Mouse (Mus musculus): Measurements from ENCODE around the gene Il3. TPM values are rescaled to one million over a fixed set of nuclear protein-coding genes. Genes with fewer than 3 reads are reported as not detected.
"Not testable (repeated sequence)": the region's sequence is repeated elsewhere in the genome, so short reads cannot be mapped to it uniquely, and the experiment has no call there.

The Il3 gene
- not detected for total RNA-seq (2021)

DNA sequence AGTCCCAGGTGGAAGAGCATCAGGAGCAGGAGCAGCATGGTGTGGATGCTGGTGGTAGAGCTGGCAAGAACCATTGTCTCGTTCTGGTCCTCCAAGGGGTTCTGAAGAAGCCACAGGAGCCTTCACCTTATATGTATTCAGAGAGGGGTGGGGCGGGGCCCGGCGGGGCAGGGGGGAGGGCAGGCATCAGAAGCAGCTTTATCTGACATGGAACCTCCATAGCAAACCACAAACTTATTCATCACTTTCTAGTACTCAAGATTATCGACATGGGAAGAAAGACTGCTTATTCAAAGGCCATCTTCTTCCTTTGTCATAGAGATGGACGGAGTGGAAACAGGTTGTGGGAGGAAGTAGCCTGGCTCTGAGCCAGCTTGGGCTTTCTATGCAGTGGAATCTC is at the start of gene Il3:
TSS of gene Il3 (minus strand) at position 101 of the 400 bp plus-strand sequence.
- DNase-seq, result no peak
- intact Hi-C loops (cut with DNase I), result no loop called here

DNA sequence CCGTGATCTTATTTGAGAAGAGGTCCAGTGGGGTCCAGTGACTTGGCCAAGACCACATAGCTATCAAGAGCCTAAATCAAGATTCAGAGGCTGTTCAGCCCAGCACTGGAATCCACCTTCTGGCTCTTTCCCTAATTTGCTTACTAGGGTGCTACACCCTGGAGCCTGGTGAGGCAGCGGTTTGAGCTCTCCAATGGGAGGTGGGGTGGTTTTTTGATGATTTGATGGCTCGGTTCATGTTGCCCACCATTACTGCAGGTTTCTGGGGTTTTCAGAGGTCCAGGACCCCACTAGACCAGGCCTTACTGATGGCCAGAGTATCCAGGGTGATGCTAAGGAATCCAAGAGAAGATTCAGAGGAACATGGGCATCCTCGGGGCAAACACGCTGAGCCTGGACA is 48.3 kb upstream of the Il3 start:
- DNase-seq, result no peak
- intact Hi-C loops (cut with DNase I), result no loop called here

DNA sequence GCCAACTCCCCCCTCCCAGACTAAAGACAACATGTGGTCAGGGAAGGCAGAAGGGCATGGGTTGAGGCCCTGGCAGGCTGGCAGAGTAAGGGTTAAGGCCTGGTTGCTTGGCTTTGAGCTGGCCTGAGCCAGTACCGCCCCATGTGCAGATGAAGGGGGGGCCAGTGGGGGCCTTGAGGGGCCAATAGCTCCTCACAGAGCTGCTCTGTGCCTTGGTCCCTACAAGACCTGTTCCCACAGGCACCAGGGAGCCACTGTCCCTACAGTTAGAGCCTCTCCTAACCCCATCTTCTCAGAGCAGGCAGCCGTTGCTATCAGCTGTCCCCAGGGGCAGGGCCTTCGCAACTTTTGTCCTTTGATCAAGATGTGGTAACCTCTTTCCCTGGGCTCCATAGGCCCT is 47.7 kb upstream of the Il3 start:
- intact Hi-C loops (cut with DNase I), result no loop called here
- DNase-seq, result peak; percentile 60

DNA sequence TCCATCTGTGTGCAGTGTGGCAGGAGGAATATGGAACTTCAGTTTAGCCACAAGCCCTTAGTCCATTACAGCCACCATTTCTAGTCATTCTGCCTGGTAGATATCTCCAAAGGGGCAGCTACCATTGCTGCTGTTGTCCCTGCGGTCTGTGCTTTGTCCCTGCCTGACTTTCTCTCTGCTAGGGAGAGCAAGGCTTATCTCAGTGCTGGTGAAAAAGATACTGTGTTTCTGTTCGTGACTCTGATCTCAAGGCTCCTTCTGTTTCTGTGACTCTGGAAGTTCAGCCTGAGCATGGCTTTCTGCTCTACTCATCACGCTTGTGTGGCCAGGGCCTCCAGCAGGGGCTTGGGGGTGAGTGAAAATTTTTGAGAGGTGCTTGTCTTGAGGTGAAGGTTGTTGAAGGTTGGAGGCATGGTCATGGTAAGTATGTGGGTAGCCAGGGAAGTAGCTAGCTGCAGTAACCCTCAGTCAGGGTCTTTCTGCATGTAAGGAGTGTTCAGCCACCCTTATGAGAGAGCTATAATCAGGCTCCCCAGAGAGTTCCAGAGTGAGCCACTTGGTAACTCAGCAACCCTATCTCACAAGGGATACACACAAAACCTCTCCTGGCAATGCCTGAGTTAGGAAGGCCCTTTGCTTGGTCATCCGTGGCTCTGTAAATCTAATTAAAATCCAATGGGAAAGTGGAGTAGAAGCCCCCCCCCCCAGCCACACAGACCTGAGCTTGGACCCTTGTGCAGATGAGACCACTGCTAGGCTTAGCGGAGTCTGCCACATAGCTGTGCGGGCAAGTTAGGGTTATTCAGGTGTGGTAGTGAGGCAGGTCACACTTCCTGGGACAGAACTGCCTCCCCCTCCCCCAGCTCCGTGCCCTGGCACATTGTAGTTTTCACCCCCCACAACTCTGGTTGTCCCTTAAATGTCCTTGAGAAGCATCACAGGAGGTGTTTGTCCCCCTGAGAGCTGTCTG is 46.6 kb upstream of the Il3 start:
- intact Hi-C loops (cut with DNase I), result no loop called here

DNA sequence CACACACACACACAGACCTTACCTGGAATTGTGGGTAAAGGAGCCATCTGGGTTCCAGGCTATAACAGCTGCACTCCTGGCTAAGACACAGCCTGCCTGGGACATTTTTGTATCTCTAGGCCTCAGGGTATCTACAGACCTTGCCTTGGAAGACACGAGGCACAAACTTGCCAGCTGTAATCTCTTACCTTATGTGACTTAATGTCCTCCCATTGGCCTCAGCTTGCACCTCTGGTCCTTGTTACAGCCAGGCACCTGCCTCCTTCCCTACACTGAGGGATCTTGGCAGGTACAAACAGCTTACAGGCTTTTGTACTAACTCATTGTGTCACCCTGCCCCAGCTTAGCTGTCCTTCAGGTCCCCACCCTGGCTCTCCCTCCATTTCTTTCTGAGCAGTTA is 45.5 kb upstream of the Il3 start:
- DNase-seq, result no peak
- intact Hi-C loops (cut with DNase I), result no loop called here

More for the DNA sequence above, 46.6 kb upstream of the Il3 start:
- DNase-seq, result no peak

DNA sequence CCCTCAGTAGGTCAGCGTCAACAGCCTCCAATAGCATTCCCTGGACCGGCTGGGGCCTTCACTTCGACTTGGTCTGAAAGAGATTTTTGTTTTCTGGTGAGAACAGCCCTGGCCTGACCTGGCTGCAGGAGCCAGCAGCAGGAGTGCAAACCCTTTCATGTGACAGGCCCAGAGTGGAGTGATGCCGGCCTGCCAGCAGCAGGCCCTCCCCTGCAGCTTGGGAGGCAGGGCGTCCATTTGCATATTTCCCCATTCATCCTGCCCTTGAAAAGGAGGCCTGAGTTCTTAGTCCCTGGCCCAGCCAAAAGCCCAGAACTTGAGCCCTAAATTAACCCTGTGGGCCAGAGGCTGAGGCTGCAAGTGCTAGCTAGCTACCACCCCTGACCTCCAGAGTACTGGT is 44.9 kb upstream of the Il3 start:
- peak; percentile 42 for DNase-seq
- intact Hi-C loops (cut with DNase I), result no loop called here

DNA sequence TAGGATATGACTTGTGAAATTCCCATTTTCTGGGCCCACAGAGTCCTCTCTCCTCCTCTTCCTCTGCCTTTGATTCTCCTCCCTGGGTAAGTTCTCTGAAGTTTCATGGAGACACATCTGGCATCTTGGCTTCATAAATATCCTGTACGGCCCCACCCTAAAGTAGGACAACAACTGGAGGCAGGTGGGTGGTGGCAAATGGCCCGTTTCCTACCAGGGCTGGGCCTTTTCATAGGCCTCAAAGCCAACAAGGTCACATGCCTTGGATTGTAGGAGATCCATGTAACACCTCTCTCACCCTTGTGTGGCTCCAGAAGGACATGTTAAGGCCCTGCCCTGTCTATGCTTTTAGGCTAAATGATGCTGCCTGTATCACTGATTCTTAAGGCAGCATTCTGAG is 43.5 kb upstream of the Il3 start:
- intact Hi-C loops (cut with DNase I), result no loop called here
- no peak for DNase-seq

DNA sequence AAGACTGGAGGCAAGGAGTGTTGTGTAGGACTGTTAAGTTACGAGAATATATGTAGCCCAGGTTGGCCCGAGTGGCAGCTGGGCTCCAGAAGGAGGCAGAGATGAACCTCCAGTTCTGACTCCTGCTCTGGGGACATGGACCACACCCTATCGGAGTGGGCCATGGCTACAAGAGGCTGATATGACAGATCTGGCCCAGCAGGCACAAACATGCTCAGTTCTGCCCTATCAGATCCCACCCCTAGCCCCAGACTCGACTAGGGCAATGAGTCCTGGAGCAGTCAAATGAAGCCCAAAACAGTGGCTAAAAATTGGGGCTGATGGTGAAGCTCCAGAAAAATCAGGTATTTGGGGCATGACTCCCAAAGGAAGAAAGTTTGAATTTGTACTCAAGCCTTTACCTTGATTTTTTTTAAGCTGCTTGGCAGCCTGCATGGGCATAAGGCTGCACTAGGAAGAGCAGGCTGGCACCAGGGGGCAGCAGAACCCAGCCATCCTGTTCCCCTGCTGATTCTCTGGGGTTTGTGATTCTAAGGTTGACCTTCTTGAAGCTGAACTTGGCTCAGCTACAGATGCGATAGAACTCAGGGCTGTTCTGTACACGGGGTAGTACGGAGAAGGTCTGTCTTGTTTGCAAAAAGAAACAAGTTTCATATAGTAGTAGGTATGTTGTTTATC is 40.2 kb upstream of the Il3 start:
- DNase-seq, result peak; percentile 50
- intact Hi-C loops (cut with DNase I), result no loop called here

DNA sequence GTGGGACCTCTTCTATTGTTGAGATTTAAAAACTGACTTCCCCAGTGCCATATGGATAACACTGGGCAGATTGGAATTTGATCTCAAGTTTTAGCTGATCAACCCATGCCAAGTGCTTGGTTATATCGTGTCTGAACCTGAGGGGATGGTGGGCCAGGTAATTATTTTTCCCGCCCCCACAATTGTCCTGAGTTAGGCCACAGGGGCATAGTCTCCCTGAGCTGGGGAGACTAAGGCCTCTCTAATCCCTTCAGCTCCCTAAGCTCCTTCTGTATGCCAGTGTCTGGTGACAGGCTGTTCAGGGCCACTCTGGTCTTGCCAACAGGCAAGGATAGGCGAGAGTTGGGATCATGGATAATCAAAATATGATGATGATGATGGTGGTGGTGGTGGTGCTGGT is 38.3 kb upstream of the Il3 start:
- DNase-seq, result no peak
- intact Hi-C loops (cut with DNase I), result no loop called here

DNA sequence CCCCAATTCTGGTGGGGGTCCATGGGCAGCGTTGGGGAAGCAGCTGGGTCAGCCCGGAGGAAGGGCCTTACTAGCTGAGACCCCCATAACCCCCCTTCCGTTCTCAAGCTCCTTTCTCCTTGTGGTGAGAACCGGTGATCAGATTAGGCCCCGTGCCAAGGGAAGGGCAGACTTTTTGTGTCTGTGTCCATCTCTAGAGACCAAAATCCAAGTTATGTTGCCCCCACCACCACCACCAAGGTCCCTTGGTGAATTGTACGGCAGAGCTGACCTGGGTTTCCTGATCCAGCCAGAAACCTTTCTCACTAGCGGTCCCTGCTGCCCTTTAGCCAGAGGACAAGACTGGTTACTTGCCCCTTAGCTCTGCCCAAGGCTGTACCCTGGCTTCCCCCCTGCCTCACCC is 37.4 kb upstream of the Il3 start:
- intact Hi-C loops (cut with DNase I), result no loop called here
- no peak for DNase-seq

DNA sequence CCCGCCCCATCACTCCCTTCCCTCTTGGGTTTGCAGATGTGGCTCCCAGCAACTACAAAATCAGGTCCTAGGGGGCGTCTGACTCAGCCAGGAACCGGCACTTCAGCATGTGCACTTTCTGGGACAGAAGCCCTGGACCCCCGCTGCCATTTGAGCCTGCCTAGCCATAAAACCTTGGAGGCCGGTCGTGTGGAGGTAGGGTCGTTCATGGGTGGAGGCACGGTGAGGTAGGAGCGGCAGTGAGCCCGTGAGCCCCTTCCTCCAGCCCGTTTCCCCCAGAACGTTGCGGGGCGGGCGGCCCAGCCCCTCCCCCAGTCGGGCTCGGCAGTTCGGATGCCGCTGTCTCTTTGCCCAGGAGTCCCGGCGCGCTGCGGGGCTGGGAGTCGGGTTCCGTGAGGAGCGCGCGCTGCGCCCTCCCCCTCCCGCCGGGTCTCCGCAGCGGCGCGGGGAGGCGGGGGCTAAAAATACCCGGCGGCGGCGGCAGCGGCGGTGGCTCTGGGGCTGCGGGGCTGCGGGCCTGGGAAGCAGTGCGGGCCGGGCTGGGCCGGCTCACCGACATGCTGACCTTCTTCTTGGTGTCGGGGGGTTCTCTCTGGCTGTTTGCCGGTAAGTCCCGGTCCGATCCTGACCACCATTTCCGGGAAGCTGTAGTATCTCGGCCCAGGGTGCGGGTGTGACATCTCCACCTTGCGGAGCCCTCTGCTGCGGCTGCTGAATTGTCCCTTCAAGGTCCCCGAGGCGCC is 36.8 kb upstream of the Il3 start, which contains the start of gene Acsl6:
TSS of gene Acsl6 (plus strand) at position 71 of the 743 bp plus-strand sequence.
- intact Hi-C loops (cut with DNase I), result no loop called here

DNA sequence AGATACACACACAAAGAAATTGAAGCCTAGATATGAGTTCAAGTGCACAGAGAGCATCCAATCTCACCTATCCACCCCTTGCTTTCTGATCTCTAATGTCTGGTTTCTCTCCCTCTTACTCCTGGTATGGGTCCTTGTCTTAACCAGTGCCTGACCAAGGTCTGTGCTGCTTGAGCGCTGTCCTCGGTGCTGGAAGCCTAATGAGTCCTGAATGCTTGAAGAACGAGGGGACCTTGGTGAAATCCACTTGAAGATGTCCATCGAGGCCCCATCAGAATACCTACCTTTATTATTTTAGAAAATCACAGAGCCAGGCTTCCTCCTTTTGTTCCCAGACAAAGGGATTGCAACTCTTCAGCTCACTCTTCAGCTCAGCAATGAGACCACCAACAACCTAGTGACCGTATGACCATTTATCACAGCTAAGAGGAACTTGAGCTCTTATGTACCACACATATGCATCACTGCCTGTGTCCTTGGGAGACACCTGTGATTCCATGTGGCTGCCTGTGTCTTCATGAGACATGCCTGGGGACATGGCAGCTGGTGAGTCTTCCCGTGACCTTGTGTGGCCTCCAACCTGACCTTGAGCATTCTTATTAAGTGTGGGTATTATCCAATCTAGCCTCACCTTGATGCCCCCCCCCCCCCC is 36.1 kb upstream of the Il3 start:
- intact Hi-C loops (cut with DNase I), result no loop called here
- DNase-seq, result no peak

More for the DNA sequence above, 36.8 kb upstream of the Il3 start, which contains the start of gene Acsl6:
- DNase-seq, result peak; percentile 74

DNA sequence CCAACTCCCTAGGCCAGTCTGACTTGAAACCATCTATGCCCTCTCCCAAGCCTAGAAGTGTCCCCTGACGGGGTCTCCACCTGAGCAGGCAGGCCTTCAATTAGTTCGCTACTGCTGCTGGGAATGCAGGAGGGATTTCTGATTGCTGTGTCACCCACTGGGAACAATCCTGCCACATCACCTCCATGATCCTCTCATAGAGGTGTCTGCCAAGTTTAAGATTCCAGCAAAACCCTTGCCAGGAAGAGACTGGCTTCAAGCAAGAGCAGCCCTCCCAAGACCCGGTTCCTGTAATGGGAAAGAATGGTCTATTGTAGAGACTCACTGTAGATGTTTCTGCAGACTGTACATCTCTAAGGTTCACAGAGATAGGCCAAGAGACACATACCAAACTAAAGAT is 35.5 kb upstream of the Il3 start:
- intact Hi-C loops (cut with DNase I), result no loop called here
- no peak for DNase-seq

DNA sequence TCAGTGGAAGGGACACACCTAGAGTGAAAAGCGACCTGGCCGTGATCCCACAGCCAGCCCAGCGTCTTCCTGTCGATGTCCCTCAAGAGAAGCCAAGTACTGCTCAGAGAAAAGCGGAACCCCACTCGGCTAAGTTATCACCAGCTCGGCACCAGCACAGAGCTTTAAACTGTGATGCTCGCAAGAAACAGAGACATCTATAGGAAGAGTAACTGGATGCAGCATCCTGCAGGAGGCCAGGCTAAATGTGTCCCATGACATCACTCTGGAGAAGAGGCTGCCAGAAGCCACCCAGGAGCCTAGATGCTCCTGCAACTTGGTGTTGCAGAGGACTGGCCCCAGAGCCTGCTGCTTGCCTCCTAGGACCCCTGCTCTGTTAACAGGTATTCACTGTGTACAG is 34.9 kb upstream of the Il3 start:
- no peak for DNase-seq
- intact Hi-C loops (cut with DNase I), result no loop called here

DNA sequence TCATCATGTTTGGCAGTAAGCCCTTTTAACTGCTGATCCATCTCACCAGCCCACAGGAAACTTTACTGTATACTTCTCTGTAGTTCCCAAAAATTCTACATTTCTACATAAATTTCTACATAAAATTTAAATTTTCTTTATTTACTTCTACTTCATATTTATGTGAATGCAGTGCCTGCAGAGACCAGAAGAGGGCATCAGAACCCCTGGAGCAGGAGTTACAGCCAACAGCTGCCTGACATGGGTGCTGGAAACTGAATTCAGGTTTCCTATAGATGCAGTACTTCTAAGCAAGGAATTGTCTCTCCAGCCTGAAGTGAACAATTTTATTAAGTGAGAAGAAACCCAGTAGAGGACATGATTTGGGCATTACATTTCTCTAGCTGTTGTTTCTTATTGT is 31.7 kb upstream of the Il3 start:
- intact Hi-C loops (cut with DNase I), result no loop called here
- no peak for DNase-seq

DNA sequence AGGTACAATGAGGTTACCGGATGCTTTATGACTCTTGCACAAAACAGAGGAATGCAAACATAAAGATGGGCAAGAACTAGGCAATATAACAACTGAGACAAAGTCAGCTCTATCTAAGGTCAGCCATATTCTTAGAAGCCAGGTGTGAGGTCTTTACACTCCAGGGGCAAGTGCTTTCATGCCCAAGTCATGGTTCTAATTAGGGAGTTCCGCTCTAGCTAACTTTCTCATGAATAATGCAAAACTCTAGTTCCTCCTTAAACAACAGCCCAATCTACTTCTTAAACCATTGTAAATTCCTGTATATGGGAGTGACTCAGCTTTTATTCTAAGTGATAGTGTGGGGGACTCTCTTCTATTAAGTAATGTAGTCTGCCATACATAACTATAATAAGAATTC is 30.4 kb upstream of the Il3 start:
- DNase-seq; intact Hi-C loops (cut with DNase I): not testable (repeated sequence)

DNA sequence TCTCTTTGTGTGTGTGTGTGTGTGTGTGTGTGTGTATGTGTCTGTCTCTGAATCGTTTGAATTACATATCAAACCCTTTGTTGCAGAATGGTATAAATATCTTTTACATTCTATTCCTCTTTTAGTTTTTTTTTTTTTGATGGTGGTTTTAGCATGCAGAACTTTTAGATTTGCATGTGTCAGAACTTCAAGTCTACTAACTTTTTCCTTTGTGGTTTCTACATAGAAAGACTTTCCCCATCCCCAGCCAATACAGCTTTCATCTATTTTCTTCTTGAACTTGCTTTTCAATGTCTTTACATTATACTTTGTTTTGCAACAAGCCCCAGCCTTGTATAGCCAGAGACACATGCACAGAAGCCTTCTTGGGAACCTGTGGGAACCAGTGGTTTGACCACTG is 29.7 kb upstream of the Il3 start:
- intact Hi-C loops (cut with DNase I), result no loop called here
- no peak for DNase-seq

DNA sequence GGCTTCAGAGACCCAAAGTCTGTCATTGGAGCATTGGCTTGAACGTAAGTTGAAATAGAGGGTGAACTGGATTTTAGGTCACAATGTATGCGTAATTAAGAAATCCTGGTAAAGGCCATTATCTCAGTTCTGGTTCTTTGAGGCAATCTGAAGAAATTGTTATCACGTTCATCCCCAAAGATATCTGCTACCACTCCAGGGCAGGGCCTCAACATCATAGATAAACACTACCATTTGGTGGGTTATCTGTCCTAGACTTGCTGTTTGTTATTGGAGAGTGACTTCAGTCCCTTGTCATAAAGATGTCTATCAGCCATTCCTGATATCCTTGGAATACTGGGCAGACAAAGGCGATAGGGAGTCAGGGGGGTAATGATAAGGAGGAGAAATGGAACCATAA is 28.9 kb upstream of the Il3 start:
- intact Hi-C loops (cut with DNase I), result no loop called here

DNA sequence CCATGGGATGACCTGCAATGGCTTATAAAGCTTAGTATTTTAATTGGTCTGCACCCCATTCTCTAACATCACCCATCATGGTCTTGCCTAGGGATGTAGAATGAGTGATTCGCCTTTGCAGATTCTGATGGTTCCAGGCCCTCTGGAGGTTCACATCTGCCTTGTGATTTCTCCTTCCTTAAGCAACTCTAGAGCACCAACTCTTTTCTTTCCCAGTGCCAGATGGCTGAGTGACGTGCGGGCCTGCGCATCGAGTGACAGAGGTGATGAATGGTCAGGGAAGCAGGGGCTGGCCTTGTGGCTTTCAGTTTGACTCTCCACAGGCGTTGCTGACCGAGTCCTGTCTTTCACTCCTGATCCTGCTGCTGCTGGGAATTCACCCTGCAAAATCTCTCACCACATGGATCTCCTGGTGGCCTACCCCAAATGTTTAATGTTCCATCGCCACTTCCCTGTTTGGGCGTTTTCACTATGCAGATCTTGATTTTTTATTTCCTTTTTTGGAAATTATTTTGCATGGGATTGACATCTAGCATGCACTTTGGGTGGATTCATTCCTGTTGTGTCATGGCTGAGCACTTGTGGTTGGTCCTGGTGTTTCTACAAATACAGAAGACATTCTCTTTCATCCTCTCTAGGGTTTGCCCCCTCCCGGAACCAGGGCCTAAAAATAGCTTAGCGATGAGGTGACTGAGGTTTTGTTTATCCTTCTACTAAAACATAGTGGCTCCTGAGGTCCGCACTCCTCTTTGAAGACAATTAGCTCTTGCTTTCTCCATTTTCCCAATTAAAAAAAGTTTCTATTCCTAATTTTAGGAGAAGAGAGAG is 27.1 kb upstream of the Il3 start:
- no peak for DNase-seq
- intact Hi-C loops (cut with DNase I), result no loop called here

More for the DNA sequence above, 28.9 kb upstream of the Il3 start:
- DNase-seq, result no peak

DNA sequence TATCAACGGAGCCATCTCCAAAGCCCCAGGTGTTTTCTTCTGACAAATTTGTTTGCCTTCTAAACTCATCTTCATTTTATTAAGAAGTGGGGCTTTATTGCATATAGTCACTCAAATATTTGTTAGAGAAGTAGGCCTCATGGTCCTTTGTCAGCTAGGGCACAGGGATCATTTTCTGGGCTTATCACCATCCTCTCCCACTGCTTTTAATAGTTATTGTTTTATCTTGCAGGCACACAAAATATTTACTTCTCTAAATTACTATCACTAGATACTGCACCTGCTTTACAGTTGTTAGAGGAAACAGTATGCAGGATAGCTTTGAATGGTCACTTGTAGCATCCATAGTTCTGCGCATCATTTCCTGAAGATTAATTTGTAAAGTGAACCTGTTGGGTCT is 25.1 kb upstream of the Il3 start:
- intact Hi-C loops (cut with DNase I), result no loop called here
- DNase-seq, result no peak
